Mouse (Mus musculus) ovary, adult 18-20 months (tissue): ENCODE measurements at regions not wholly inside any gene's neighbourhood (a gene's known extent, or its start where the extent isn't known, plus 50 kb on each side); places are given as distances from the start of the nearest gene placed in this dataset.

Source experiments
- DNase-seq: peaks from one replicate; pipeline ENCODE4 v3.0.0; 2022; ENCODE audit warnings: low spot score, mixed read lengths

GRCm38 (mm10) chr13:3752334-3752733 is 51.8 kb downstream of the Calml3 start:
- no peak for DNase-seq

GRCm38 (mm10) chr13:3751222-3751621 is 52.9 kb downstream of the Calml3 start:
- DNase-seq: no peak

GRCm38 (mm10) chr13:3750756-3751155 is 53.4 kb downstream of the Calml3 start:
- DNase-seq: peak; percentile 47

- peak; percentile 21 for DNase-seq
These were observed 54.5 kb downstream of the Calml3 start for GRCm38 (mm10) chr13:3749646-3750045.

GRCm38 (mm10) chr13:3748859-3749258 is 55.3 kb downstream of the Calml3 start:
- no peak for DNase-seq

GRCm38 (mm10) chr13:3746524-3746923 is 57.6 kb downstream of the Calml3 start:
- no peak for DNase-seq

GRCm38 (mm10) chr13:3744870-3745269 is 59.2 kb downstream of the Calml3 start:
- DNase-seq: no peak

GRCm38 (mm10) chr13:3743692-3744457 is 60.2 kb downstream of the Calml3 start:
- DNase-seq: no peak

- DNase-seq: no peak
These were observed 61.2 kb downstream of the Calml3 start for GRCm38 (mm10) chr13:3742763-3743401.

- no peak for DNase-seq
These were observed 61.9 kb downstream of the Calml3 start for GRCm38 (mm10) chr13:3742094-3742730.

- DNase-seq: no peak
These were observed 73.5 kb downstream of the Calml3 start for GRCm38 (mm10) chr13:3730699-3731021.

- DNase-seq: no peak
These were observed 74.0 kb downstream of the Calml3 start for GRCm38 (mm10) chr13:3729926-3730698.

- DNase-seq: no peak
These were observed 75.2 kb downstream of the Calml3 start for GRCm38 (mm10) chr13:3728888-3729287.

GRCm38 (mm10) chr13:3726331-3726781 is 77.8 kb downstream of the Calml3 start:
- DNase-seq: peak; percentile 24

GRCm38 (mm10) chr13:3725803-3726202 is 78.3 kb downstream of the Calml3 start:
- DNase-seq: no peak

GRCm38 (mm10) chr13:3724313-3724712 is 79.8 kb downstream of the Calml3 start:
- no peak for DNase-seq

GRCm38 (mm10) chr13:3723458-3724143 is 80.5 kb downstream of the Calml3 start:
- no peak for DNase-seq

GRCm38 (mm10) chr13:3715019-3715418 is 81.2 kb downstream of the Asb13 start:
- no peak for DNase-seq

GRCm38 (mm10) chr13:3712497-3713160 is 78.8 kb downstream of the Asb13 start:
- no peak for DNase-seq

GRCm38 (mm10) chr13:3712088-3712487 is 78.3 kb downstream of the Asb13 start:
- no peak for DNase-seq

GRCm38 (mm10) chr13:3709982-3710618 is 76.3 kb downstream of the Asb13 start:
- no peak for DNase-seq
